Mouse (Mus musculus) cortical plate, adult 2 months (tissue): ENCODE results near the gene Lrig1.

Source experiments
- CTCF ChIP-seq: fragments of 200-500 bp; IDR thresholded peaks from 2 replicates; pipeline ENCODE4 v1.5.1; 2011; ENCODE audit warnings: mild to moderate bottlenecking, control low read depth, low read length; ENCODE audit not compliant: insufficient read depth; ENCODE audit errors: extremely low read depth
- POLR2A ChIP-seq: fragments of 200-500 bp; IDR thresholded peaks from 2 replicates; pipeline ENCODE4 v1.6.1; 2011; ENCODE audit warnings: mild to moderate bottlenecking, low read length, control low read depth; ENCODE audit not compliant: insufficient read depth; ENCODE audit errors: extremely low read depth

DNA sequence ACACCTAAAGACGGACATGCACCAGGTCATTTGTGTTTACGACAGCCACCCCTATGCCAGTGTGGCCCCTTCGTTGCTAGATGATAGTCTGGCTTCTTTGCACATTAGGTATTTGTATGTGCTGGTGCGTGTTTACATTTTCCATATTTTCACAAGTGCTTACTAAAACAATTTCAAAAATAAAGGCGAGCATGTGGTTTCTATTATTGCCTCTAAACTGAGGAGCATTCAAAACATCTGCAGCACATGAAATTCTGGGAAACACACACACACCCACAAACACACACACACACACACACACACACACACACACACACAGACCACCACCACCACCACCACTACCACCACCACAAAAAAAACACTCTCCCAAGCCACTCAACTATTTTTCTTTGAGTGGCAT lies 7.3 kb upstream of the Lrig1 start:
- TF ChIP-seq CTCF (no peak), POLR2A (no peak)
